In genomic region chr16:43303245-43304197, GRCm38 (mm10) we compare ENCODE assay signal across 8 mouse cellular contexts.
A peak's percentile ranks its signal among the peaks of the same experiment; 100 is the strongest.
DNase-seq lines count a peak whose midpoint lies in the region; ATAC-seq and TF ChIP-seq lines count a peak whose summit lies in the region.

No protein-coding gene starts in this region.

- TF ChIP-seq CTCF in thymus, adult 2 months (IDR thresholded peaks at IDR 0.05; ENCODE audit: borderline replicate concordance, control insufficient read depth, extremely low read depth, insufficient read depth, low read length, poor library complexity): no peak

- H3K4me3 ChIP-seq in kidney, embryonic 16.5 days (ENCODE audit: low read length): no peak overlapping the region
- no peak overlapping the region for H3K4me3 ChIP-seq in stomach, embryonic 14.5 days (ENCODE audit: low read depth, low read length)
- no peak overlapping the region for H3K4me3 ChIP-seq in thymus, adult 2 months (ENCODE audit: control insufficient read depth, insufficient read depth, low read length)

- ATAC-seq in kidney, embryonic 16.5 days (ENCODE audit: low FRiP score, low TSS enrichment): peak; percentile 95
- peak; percentile 42; the same call in 1 of the 2 replicates for ATAC-seq in stomach, embryonic 14.5 days (ENCODE audit: insufficient number of reproducible peaks, insufficient read depth, low FRiP score, low read depth)

- peak; percentile 24 for DNase-seq in embryo, embryonic 10 days (ENCODE audit: low spot score)
- DNase-seq in embryo, embryonic 9.5 days (ENCODE audit: extremely low spot score): no peak
- peak; percentile 56 for DNase-seq in 3134 (ENCODE audit: extremely low read depth, insufficient read length, low spot score)
- peak; percentile 61 for DNase-seq in cerebellum, adult 8-10 months
- peak; percentile 68 for DNase-seq in heart, adult 8-10 months (ENCODE audit: low spot score)
- no peak for DNase-seq in thymus, adult 2 months

- 28% methylated on average over 9 of the region's 9 CpGs for whole genome bisulfite sequencing in kidney, embryonic 16.5 days
- WGBS in stomach, embryonic 14.5 days: 43% methylated on average over 9 of the region's 9 CpGs
- 89% methylated on average over 9 of the region's 9 CpGs for WGBS in thymus, adult 2 months

- no peaks in the 10 kb centered on the region for H3K9me3 ChIP-seq in kidney, embryonic 16.5 days (ENCODE audit: low read length)
- H3K9me3 ChIP-seq in stomach, embryonic 14.5 days (ENCODE audit: control insufficient read depth, low read depth, low read length): no peaks in the 10 kb centered on the region

- TF ChIP-seq POLR2A in thymus, adult 2 months (IDR thresholded peaks at IDR 0.05; ENCODE audit: control insufficient read depth, extremely low read depth, insufficient read depth, low read length, poor library complexity): no peak

- H3K4me1 ChIP-seq in kidney, embryonic 16.5 days (ENCODE audit: insufficient read depth, low read length): peaks cover 13% of the 10 kb centered on the region
- H3K4me1 ChIP-seq in stomach, embryonic 14.5 days (ENCODE audit: control insufficient read depth, insufficient read depth, low read length): peaks cover 7% of the 10 kb centered on the region; the same call in 1 of the 2 replicates
- H3K4me1 ChIP-seq in thymus, adult 2 months (replicated peaks; ENCODE audit: control insufficient read depth, insufficient read depth, low read length): no peaks in the 10 kb centered on the region

- no peaks in the 10 kb centered on the region for H3K27me3 ChIP-seq in kidney, embryonic 16.5 days (ENCODE audit: insufficient read depth, low read length)
- no peaks in the 10 kb centered on the region for H3K27me3 ChIP-seq in stomach, embryonic 14.5 days (ENCODE audit: control insufficient read depth, insufficient read depth, low read length)
- H3K27me3 ChIP-seq in thymus, adult 2 months (ENCODE audit: control insufficient read depth, insufficient read depth, low read length): no peaks in the 10 kb centered on the region

- H3K4me2 ChIP-seq in kidney, embryonic 16.5 days (replicated peaks; ENCODE audit: low read depth, low read length): no peak overlapping the region
- no peak overlapping the region for H3K4me2 ChIP-seq in stomach, embryonic 14.5 days (replicated peaks; ENCODE audit: low read depth, low read length)

- no peaks in the 10 kb centered on the region for H3K36me3 ChIP-seq in kidney, embryonic 16.5 days (ENCODE audit: insufficient read depth, low read length)
- H3K36me3 ChIP-seq in stomach, embryonic 14.5 days (ENCODE audit: control insufficient read depth, insufficient read depth, low read length): no peaks in the 10 kb centered on the region
- H3K36me3 ChIP-seq in thymus, adult 2 months (ENCODE audit: control insufficient read depth, insufficient read depth, low read length): no peaks in the 10 kb centered on the region

- no peak overlapping the region for H3K9ac ChIP-seq in kidney, embryonic 16.5 days (replicated peaks; ENCODE audit: low read length)
- no peak overlapping the region for H3K9ac ChIP-seq in stomach, embryonic 14.5 days (replicated peaks; ENCODE audit: low read depth, low read length)

- H3K27ac ChIP-seq in kidney, embryonic 16.5 days (ENCODE audit: low read length): peak overlapping the region; percentile 85
- H3K27ac ChIP-seq in stomach, embryonic 14.5 days (ENCODE audit: low read length): no peak overlapping the region; the same call in 1 of the 2 replicates
- no peak overlapping the region for H3K27ac ChIP-seq in thymus, adult 2 months (ENCODE audit: control insufficient read depth, insufficient read depth, low read length)

Comparison
In these comparisons a context has a peak if more than half of its experiments do, and no peak if none do; other contexts are left out.
1. DNase-seq: peak in embryo, embryonic 10 days (single experiment), 3134 (single experiment), cerebellum, adult 8-10 months (single experiment) and heart, adult 8-10 months (single experiment); none in embryo, embryonic 9.5 days (single experiment) and thymus, adult 2 months (single experiment).